12 mouse cellular contexts compared by ENCODE assay signal in genomic region chr7:121840810-121841209, GRCm38 (mm10). TPM values are rescaled to one million over a fixed set of nuclear protein-coding genes. Genes with fewer than 3 reads are reported as not detected.
A peak's percentile ranks its signal among the peaks of the same experiment; 100 is the strongest.
DNase-seq lines count a peak whose midpoint lies in the region; ATAC-seq and TF ChIP-seq lines count a peak whose summit lies in the region.
"Had no signal": no experiment of that assay in that cellular context is flagged by ENCODE, and none has a peak within 500 bp of the region (broad histone marks: within the 10 kb centered on the region; RNA-seq: fewer than 3 reads in every experiment).

No protein-coding gene starts in this region.

- no peaks in the 10 kb centered on the region for H3K4me1 ChIP-seq in stomach, embryonic 15.5 days
- H3K4me1 ChIP-seq in stomach, postnatal 0 days (replicated peaks; ENCODE audit: control insufficient read depth, insufficient read depth): no peaks in the 10 kb centered on the region
- H3K4me1 ChIP-seq in embryonic facial prominence, embryonic 15.5 days: 0 out of 2 replicates have a peak, but pooled peaks cover 5% of the 10 kb centered on the region
- H3K4me1 ChIP-seq in midbrain, embryonic 11.5 days (ENCODE audit: control insufficient read depth, insufficient read depth, low read length): no peaks in the 10 kb centered on the region
- no peaks in the 10 kb centered on the region for H3K4me1 ChIP-seq in midbrain, embryonic 10.5 days

- no peak for TF ChIP-seq CTCF in stomach, postnatal 0 days (IDR thresholded peaks at IDR 0.05; ENCODE audit: low read depth)

- H3K4me3 ChIP-seq in stomach, embryonic 15.5 days (replicated peaks): no peak overlapping the region
- H3K4me3 ChIP-seq in stomach, postnatal 0 days (ENCODE audit: low read depth, low read length): no peak overlapping the region
- H3K4me3 ChIP-seq in embryonic facial prominence, embryonic 15.5 days (replicated peaks): no peak overlapping the region
- no peak overlapping the region for H3K4me3 ChIP-seq in midbrain, embryonic 11.5 days (ENCODE audit: low read depth, low read length)
- H3K4me3 ChIP-seq in midbrain, embryonic 10.5 days: no peak overlapping the region

- H3K4me2 ChIP-seq in stomach, embryonic 15.5 days: no peak overlapping the region
- H3K4me2 ChIP-seq in stomach, postnatal 0 days (replicated peaks; ENCODE audit: low read depth): no peak overlapping the region
- H3K4me2 ChIP-seq in embryonic facial prominence, embryonic 15.5 days (replicated peaks): no peak overlapping the region
- H3K4me2 ChIP-seq in midbrain, embryonic 11.5 days: no peak overlapping the region
- H3K4me2 ChIP-seq: hindbrain, embryonic 14.5 days had no signal

- 65% methylated on average over 7 of the region's 7 CpGs for WGBS in stomach, embryonic 15.5 days
- WGBS in stomach, postnatal 0 days: 47% methylated on average over 7 of the region's 7 CpGs
- 65% methylated on average over 7 of the region's 7 CpGs for WGBS in embryonic facial prominence, embryonic 15.5 days
- WGBS in midbrain, embryonic 11.5 days: 73% methylated on average over 7 of the region's 7 CpGs
- 83% methylated on average over 7 of the region's 7 CpGs for WGBS in midbrain, embryonic 10.5 days

- DNase-seq in stomach, postnatal 0 days (ENCODE audit: low spot score): no peak
- DNase-seq in heart, postnatal 4 days: peak; percentile 49
- no peak for DNase-seq in lung, adult 18-20 months
- DNase-seq in midbrain, embryonic 11.5 days (ENCODE audit: low spot score, missing footprints): no peak
- no peak for DNase-seq in midbrain, embryonic 10.5 days (ENCODE audit: low spot score)
- DNase-seq: adrenal gland, postnatal 10 days had no signal

- no peaks in the 10 kb centered on the region for H3K9me3 ChIP-seq in stomach, embryonic 15.5 days
- no peaks in the 10 kb centered on the region for H3K9me3 ChIP-seq in stomach, postnatal 0 days (ENCODE audit: control insufficient read depth, low read length)
- H3K9me3 ChIP-seq in embryonic facial prominence, embryonic 15.5 days (replicated peaks): no peaks in the 10 kb centered on the region
- no peaks in the 10 kb centered on the region for H3K9me3 ChIP-seq in midbrain, embryonic 11.5 days (ENCODE audit: control insufficient read depth, low read length)
- no peaks in the 10 kb centered on the region for H3K9me3 ChIP-seq in midbrain, embryonic 10.5 days (replicated peaks)

- H3K27ac ChIP-seq in stomach, embryonic 15.5 days: no peak overlapping the region
- no peak overlapping the region for H3K27ac ChIP-seq in stomach, postnatal 0 days (replicated peaks)
- peak overlapping the region; percentile 11; the same call in 1 of the 2 replicates for H3K27ac ChIP-seq in embryonic facial prominence, embryonic 15.5 days (replicated peaks)
- H3K27ac ChIP-seq in midbrain, embryonic 11.5 days (ENCODE audit: low read depth, low read length): no peak overlapping the region
- no peak overlapping the region for H3K27ac ChIP-seq in midbrain, embryonic 10.5 days (replicated peaks)
- H3K27ac ChIP-seq: hindbrain, embryonic 14.5 days had no signal

- TF ChIP-seq EP300 in stomach, postnatal 0 days (optimal IDR thresholded peaks at IDR 0.05): no peak

- peak; percentile 31; the same call in 1 of the 2 replicates for ATAC-seq in stomach, embryonic 15.5 days (ENCODE audit: insufficient read depth, low FRiP score, low read depth)
- ATAC-seq in stomach, postnatal 0 days (ENCODE audit: low FRiP score, low TSS enrichment): no peak; the same call in 1 of the 2 replicates
- no peak for ATAC-seq in embryonic facial prominence, embryonic 15.5 days (ENCODE audit: insufficient number of reproducible peaks, low FRiP score, low TSS enrichment, low read depth)
- ATAC-seq in midbrain, embryonic 11.5 days (ENCODE audit: low FRiP score): no peak
- ATAC-seq: lung, postnatal 0 days had no signal

- no peaks in the 10 kb centered on the region for H3K36me3 ChIP-seq in stomach, embryonic 15.5 days
- no peaks in the 10 kb centered on the region for H3K36me3 ChIP-seq in stomach, postnatal 0 days (ENCODE audit: control insufficient read depth, insufficient read depth, low read length)
- H3K36me3 ChIP-seq in embryonic facial prominence, embryonic 15.5 days: no peaks in the 10 kb centered on the region
- H3K36me3 ChIP-seq in midbrain, embryonic 11.5 days (ENCODE audit: control insufficient read depth, insufficient read depth, low read length): no peaks in the 10 kb centered on the region
- H3K36me3 ChIP-seq in midbrain, embryonic 10.5 days: no peaks in the 10 kb centered on the region

- H3K27me3 ChIP-seq in stomach, embryonic 15.5 days (replicated peaks): no peaks in the 10 kb centered on the region
- no peaks in the 10 kb centered on the region for H3K27me3 ChIP-seq in stomach, postnatal 0 days (ENCODE audit: control insufficient read depth, insufficient read depth, low read length)
- H3K27me3 ChIP-seq in embryonic facial prominence, embryonic 15.5 days: no peaks in the 10 kb centered on the region
- no peaks in the 10 kb centered on the region for H3K27me3 ChIP-seq in midbrain, embryonic 11.5 days (ENCODE audit: control insufficient read depth, insufficient read depth, low read length)
- no peaks in the 10 kb centered on the region for H3K27me3 ChIP-seq in midbrain, embryonic 10.5 days (ENCODE audit: low read depth, poor library complexity, severe bottlenecking)

- H3K9ac ChIP-seq in stomach, embryonic 15.5 days: no peak overlapping the region
- no peak overlapping the region for H3K9ac ChIP-seq in stomach, postnatal 0 days (ENCODE audit: low read length)
- no peak overlapping the region for H3K9ac ChIP-seq in embryonic facial prominence, embryonic 15.5 days
- H3K9ac ChIP-seq in midbrain, embryonic 11.5 days (ENCODE audit: low read length): no peak overlapping the region
- H3K9ac ChIP-seq: hindbrain, embryonic 14.5 days had no signal

RNA-seq across cellular contexts. Expression of gene Scnn1b, which starts 24.0 kb away (rescaled TPM):
- polyA plus RNA-seq in stomach, embryonic 15.5 days (2015; fragmentation: Nextera tagmentation; extraction: Ambion mirVana): 0.41 and 0.55 TPM in 2 replicates
- polyA plus RNA-seq in stomach, postnatal 0 days (2015; fragmentation: Nextera tagmentation; extraction: Ambion mirVana): 10.1 and 10.8 TPM in 2 replicates
- 1.1 and 1.3 TPM in 2 replicates for polyA plus RNA-seq in embryonic facial prominence, embryonic 15.5 days (2015; fragmentation: Nextera tagmentation; extraction: Ambion mirVana)
- under 1 TPM in 1 of 2 experiments, not detected in 1; 0.10 TPM for total RNA-seq in heart, postnatal 4 days (2021)
- not detected in 2 replicates for polyA plus RNA-seq in midbrain, embryonic 11.5 days (2014; fragmentation: Nextera tagmentation; extraction: Ambion mirVana)
- polyA plus RNA-seq in midbrain, embryonic 10.5 days (2016; fragmentation: Nextera tagmentation; extraction: Ambion mirVana): 0.06 TPM in 1 of 2 replicates, not detected in the other
- total RNA-seq: neutrophil, adult 5-6 weeks had no signal
- polyA plus RNA-seq: large intestine, adult 2 months had no signal
